Mouse (Mus musculus): Measurements from ENCODE around the gene Alg13.

The Alg13 gene

GRCm38 (mm10) chrX:144317548-144318163 is at the start of gene Alg13:
Gene Alg13 (plus strand): TSS chrX:144317804.
- DNase-seq, result peak; percentile 74

GRCm38 (mm10) chrX:144268606-144269005 is 49.0 kb upstream of the Alg13 start:
- DNase-seq, result no peak

GRCm38 (mm10) chrX:144301476-144301875 is 16.1 kb upstream of the Alg13 start:
- peak; percentile 16 for DNase-seq

GRCm38 (mm10) chrX:144305659-144306058 is 11.9 kb upstream of the Alg13 start:
- no peak for DNase-seq

GRCm38 (mm10) chrX:144314041-144314440 is 3.6 kb upstream of the Alg13 start:
- DNase-seq, result no peak

GRCm38 (mm10) chrX:144315028-144315427 is 2.6 kb upstream of the Alg13 start:
- no peak for DNase-seq

- DNase-seq, result no peak
Measured at GRCm38 (mm10) chrX:144316004-144316403, 1.6 kb upstream of the Alg13 start.

- DNase-seq, result no peak
Measured at GRCm38 (mm10) chrX:144318164-144318979, 768 bp downstream of the Alg13 start.

- DNase-seq, result no peak
Measured at GRCm38 (mm10) chrX:144319366-144319765, 1.8 kb downstream of the Alg13 start.

- DNase-seq, result no peak
Measured at GRCm38 (mm10) chrX:144325375-144325774, 7.8 kb downstream of the Alg13 start.

GRCm38 (mm10) chrX:144335332-144336015 is 17.9 kb downstream of the Alg13 start:
- DNase-seq, result no peak

- DNase-seq, result no peak
Measured at GRCm38 (mm10) chrX:144337938-144338337, 20.3 kb downstream of the Alg13 start.

- DNase-seq, result no peak
Measured at GRCm38 (mm10) chrX:144338355-144338754, 20.8 kb downstream of the Alg13 start.

GRCm38 (mm10) chrX:144374196-144374595 is 56.6 kb downstream of the Alg13 start:
- no peak for DNase-seq

- peak; percentile 24 for DNase-seq
Measured at GRCm38 (mm10) chrX:144403526-144403925, 85.9 kb downstream of the Alg13 start.

GRCm38 (mm10) chrX:144408036-144408435 is 90.4 kb downstream of the Alg13 start:
- DNase-seq, result peak; percentile 3

- DNase-seq, result no peak
Measured at GRCm38 (mm10) chrX:144420259-144420658, 102.7 kb downstream of the Alg13 start.

- DNase-seq, result no peak
Measured at GRCm38 (mm10) chrX:144421091-144421490, 103.5 kb downstream of the Alg13 start.

GRCm38 (mm10) chrX:144423848-144424247 is 106.2 kb downstream of the Alg13 start:
- no peak for DNase-seq
